Mouse (Mus musculus): ENCODE measurements at regions not wholly inside any gene's neighbourhood (a gene's known extent, or its start where the extent isn't known, plus 50 kb on each side); places are given as distances from the start of the nearest gene placed in this dataset.
"Not testable (repeated sequence)": the region's sequence is repeated elsewhere in the genome, so short reads cannot be mapped to it uniquely, and the experiment has no call there.

GRCm38 (mm10) chr1:157622156-157622555 lies 115.6 kb downstream of the Sec16b start:
- not testable (repeated sequence) for DNase-seq

- DNase-seq: no peak
These were observed 126.1 kb downstream of the Sec16b start for GRCm38 (mm10) chr1:157632586-157632985.

GRCm38 (mm10) chr1:157633470-157633869 lies 126.9 kb downstream of the Sec16b start:
- DNase-seq: no peak

- DNase-seq: peak; percentile 65
These were observed 129.2 kb downstream of the Sec16b start for GRCm38 (mm10) chr1:157635776-157636175.

GRCm38 (mm10) chr1:157643524-157643923 lies 137.0 kb downstream of the Sec16b start:
- no peak for DNase-seq

- no peak for DNase-seq
These were observed 139.3 kb downstream of the Sec16b start for GRCm38 (mm10) chr1:157645682-157646421.

- DNase-seq: no peak
These were observed 148.9 kb downstream of the Sec16b start for GRCm38 (mm10) chr1:157655446-157655845.

- no peak for DNase-seq
These were observed 163.1 kb downstream of the Sec16b start for GRCm38 (mm10) chr1:157669626-157670025.

- DNase-seq: peak; percentile 32
These were observed 177.8 kb downstream of the Sec16b start for GRCm38 (mm10) chr1:157684356-157684755.

GRCm38 (mm10) chr1:157695198-157695597 lies 188.7 kb downstream of the Sec16b start:
- no peak for DNase-seq

- no peak for DNase-seq
These were observed 197.1 kb downstream of the Sec16b start for GRCm38 (mm10) chr1:157703639-157704038.

GRCm38 (mm10) chr1:157705364-157705763 lies 198.8 kb downstream of the Sec16b start:
- no peak for DNase-seq

- no peak for DNase-seq
These were observed 200.7 kb downstream of the Sec16b start for GRCm38 (mm10) chr1:157707256-157707655.

GRCm38 (mm10) chr1:157709117-157709516 lies 202.6 kb downstream of the Sec16b start:
- DNase-seq: no peak

GRCm38 (mm10) chr1:157710870-157711269 lies 204.3 kb downstream of the Sec16b start:
- DNase-seq: no peak

GRCm38 (mm10) chr1:157712519-157712918 lies 206.0 kb downstream of the Sec16b start:
- no peak for DNase-seq

GRCm38 (mm10) chr1:157713851-157714250 lies 207.3 kb downstream of the Sec16b start:
- peak; percentile 22 for DNase-seq

GRCm38 (mm10) chr1:157715632-157716031 lies 209.1 kb downstream of the Sec16b start:
- DNase-seq: no peak

- DNase-seq: no peak
These were observed 210.6 kb downstream of the Sec16b start for GRCm38 (mm10) chr1:157717131-157717530.

- DNase-seq: no peak
These were observed 215.4 kb downstream of the Sec16b start for GRCm38 (mm10) chr1:157721946-157722345.

GRCm38 (mm10) chr1:157731124-157731523 lies 224.6 kb downstream of the Sec16b start:
- DNase-seq: no peak

- no peak for DNase-seq
These were observed 234.5 kb downstream of the Sec16b start for GRCm38 (mm10) chr1:157740725-157741665.

GRCm38 (mm10) chr1:157745611-157746010 lies 239.1 kb downstream of the Sec16b start:
- peak; percentile 53 for DNase-seq

Data from cerebellum, adult 8-10 months (tissue).